Mouse (Mus musculus) kidney, adult 8-10 months (tissue): Measurements from ENCODE around the gene B4galt5.

Source experiments
- DNase-seq, 2 experiments: peaks; one replicate each; pipeline ENCODE4 v3.0.0; 2022

The B4galt5 gene

DNA sequence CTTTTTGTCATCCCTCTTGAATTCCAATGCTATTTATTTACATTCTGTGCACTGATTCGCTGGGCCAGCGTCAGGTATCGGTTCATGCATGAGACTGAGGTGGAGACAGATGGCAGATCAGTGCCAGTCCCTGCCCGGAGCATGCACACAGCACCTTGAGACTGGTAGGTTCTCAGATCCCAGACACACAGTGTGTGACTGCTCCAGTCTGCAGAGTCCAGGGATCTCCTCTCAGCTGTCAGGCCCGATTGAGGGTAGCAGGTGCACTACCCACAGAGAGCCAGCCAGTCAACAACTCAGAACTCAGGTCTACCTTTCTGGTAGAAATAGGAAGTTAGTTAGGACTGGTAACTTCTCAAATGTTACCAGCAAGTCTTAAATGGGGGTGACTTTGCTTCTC, 18.4 kb downstream of the B4galt5 start:
- DNase-seq: no peak

DNA sequence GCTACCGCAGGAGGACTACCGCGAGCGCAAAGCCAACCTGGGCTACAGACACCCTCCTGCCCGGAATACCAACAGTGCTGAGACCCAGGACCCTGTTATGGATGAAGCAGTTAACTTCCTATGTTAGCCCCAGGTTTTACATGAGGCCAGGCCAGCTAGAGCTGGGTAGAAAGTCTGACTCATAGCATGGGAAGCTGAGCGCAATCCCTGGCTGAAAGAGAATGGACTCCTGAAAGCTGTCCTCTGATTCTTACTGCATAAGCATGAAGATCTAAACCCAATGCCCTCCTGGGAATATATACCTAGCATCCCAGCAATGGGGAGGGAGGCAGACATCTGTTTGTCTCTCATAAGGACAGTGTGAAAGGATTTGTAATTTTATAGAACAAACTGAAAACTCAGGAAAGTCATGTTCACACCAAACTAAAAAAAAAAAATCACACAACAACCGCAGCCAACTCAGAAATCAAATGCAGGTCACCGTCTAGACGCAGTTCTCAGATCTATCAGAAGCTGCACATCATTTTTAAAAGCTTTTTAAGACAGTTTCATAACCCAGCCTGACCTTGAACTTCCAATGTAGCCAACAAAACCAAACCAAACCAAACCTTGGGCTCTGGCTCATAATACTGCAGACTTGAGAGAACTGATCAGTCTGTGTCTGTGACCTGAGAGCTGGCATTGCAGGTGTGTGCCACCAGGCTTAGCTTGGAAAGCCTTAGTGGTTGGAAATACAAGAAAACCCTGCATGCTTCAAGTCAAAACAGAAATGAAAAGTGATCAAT, 19.3 kb downstream of the B4galt5 start:
- no peak for DNase-seq

DNA sequence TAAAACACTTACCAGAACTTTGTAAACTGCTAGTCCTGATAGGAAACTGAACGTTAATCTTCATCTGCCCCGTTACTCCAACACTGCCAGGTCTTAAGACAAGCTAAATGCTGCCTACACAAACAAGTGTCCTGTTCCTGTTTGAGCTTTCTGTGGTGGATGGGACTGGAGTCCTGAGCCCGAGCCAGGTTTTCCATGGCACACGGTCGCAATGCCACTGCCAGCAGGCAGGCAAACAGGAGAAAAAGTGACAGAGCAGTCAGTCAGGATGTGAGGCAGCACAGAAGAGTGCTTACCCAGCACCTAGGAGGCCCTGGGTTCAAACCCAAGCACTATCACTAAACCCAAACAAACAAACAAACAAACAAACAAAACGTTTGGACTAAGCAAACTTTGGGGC, 20.6 kb downstream of the B4galt5 start:
- DNase-seq: no peak

DNA sequence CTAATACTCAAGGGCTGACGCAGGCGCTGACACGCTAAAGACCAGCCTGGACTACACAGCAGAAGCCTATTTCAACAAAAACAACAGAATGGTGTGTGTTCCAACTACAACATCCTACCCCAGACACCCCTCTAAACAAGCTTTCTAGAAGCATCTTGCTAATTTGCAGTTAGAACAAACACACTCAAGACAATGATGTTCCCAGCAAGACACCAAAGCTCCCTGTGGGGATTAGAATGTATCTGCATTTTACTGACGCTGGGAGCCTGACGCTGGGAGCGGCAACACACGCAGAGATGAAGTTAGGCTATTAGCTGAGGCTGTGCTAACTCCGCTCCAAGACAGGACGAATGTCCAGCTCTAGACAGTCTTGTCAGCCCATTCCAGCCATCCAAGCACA, 22.4 kb downstream of the B4galt5 start:
- DNase-seq: no peak

DNA sequence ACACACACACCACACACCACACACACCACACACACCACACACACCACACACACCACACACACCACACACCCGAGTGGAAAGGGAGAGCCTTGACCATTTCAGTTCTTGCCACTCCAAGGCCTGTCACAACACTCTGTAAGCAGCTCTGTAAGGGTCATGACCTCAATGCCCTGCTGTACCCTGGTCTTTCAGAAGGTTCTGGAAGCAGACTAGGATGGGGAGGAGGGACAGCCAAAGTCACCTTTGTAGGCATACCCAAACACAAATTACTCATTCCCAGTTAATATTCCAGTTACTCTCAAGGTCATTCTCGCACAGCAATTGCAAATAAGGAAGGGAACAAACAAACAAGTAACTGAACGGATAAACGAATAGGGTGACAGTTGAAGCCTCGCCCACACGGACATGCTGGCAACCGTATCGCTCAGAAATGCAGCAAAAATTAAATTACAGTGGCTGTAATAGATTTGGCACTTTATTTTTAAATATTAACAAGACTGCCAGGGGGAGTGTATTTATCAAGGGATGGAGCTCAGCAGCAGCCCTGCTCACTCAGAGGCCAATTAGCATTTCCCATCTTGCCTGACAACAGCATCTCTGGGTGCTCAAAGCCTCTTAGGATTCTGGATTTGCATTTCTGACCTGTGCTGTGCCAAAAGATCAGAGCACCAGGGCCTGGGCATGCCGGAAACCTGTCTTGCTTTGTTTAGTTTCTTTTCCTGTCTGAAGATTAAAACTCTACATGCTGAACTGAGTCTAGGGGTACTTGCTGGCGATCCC, 24.6 kb downstream of the B4galt5 start:
- DNase-seq: peak; percentile 51 to 70

DNA sequence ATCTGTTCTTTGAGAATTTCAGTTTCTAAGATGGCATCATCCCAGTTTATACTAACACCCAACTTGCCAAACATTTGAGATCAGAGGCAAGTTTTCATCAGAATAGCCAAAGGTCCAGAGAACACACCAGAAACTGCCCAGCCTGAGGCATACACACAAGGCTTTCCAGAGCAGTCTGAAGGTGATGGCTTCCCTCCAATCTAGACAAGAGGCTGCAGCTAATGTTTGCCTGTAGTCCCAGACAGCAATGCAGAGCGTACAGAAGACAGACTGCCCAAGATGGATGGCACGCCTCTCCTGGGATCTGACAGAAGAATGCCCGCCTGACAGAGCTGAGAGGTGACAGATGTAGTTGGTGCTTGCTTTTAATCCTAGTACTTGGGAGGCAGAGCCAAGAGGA, 25.9 kb downstream of the B4galt5 start:
- DNase-seq: no peak

DNA sequence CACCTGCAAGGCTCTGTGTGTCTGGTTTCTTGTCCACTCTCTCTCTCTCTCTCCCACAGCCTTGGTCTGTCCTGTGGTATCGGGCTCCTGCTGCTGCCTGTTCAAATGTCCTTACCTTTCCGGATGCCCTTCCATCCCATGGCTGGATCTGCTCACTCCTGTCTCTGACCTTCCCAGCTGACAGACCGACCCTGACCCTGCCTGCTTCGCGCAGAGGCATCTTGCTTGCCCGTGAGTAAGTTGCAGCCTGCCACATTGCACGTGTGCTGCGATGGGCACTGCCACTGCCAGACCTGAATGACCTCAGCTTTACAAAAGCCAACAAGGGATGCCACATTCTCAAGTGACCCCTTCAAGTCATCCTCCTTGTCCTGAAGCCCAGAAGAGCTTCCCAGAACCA, 27.6 kb downstream of the B4galt5 start:
- DNase-seq: no peak

DNA sequence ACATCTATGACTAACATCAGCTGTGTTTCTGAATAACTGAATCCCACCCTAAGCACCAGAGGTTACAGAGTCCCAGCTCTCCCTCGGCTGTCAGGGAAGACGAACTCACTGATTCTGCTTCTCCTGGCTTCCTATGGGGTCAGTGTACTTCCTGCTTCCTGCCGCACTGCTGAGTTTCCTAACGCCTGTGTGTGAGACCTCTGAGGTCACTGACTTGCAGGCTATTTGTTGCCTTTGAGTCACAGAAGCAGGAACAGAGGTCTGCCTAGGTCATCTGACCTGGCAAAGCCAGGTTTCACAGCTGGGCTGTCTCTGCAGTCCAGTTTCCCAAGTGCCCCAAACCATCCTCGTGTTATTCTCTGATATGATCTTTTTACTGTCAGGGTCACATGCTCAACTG, 30.0 kb downstream of the B4galt5 start:
- peak; percentile 62 to 63 for DNase-seq

DNA sequence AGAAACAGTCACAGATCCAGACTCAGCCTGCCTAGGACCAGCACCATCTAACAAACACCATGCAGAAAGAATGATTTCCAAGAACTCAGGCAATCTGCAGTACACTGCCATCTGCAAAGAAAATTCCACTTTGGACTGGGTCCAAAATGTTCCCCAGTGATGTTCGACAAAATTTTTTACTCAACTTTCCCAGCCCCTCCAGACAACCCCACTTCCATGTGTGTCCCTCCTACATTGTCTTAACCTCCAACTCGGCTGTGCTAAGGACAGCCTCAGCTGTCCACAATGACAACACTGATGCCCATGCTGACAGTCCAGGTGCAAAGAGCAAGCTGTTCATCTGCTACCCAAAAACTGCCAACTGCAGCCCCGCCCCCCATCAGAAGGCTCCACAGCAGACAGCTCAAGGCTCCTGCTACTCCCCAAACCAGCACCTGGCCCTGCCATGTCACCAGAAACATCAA, 32.2 kb downstream of the B4galt5 start:
- no peak for DNase-seq

DNA sequence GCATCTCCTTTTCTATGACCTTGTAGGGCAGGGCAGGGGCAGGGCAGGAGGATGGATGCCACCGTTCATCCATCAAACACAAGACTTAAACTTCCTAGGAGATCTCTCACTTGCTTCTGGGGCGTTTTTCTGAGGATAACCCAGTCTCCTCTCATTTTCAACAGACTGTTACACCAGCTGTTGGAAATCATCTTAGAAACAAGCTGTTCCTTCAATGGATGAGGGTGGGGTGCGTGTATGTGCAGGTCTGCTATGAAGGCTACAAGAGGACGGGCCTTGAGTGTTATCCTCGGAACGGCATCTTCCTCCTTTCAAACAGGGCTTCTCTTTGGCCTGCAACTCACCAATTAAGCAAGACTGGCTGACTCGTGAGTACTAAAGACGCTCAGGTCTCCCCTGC, 34.5 kb downstream of the B4galt5 start:
- DNase-seq: no peak

DNA sequence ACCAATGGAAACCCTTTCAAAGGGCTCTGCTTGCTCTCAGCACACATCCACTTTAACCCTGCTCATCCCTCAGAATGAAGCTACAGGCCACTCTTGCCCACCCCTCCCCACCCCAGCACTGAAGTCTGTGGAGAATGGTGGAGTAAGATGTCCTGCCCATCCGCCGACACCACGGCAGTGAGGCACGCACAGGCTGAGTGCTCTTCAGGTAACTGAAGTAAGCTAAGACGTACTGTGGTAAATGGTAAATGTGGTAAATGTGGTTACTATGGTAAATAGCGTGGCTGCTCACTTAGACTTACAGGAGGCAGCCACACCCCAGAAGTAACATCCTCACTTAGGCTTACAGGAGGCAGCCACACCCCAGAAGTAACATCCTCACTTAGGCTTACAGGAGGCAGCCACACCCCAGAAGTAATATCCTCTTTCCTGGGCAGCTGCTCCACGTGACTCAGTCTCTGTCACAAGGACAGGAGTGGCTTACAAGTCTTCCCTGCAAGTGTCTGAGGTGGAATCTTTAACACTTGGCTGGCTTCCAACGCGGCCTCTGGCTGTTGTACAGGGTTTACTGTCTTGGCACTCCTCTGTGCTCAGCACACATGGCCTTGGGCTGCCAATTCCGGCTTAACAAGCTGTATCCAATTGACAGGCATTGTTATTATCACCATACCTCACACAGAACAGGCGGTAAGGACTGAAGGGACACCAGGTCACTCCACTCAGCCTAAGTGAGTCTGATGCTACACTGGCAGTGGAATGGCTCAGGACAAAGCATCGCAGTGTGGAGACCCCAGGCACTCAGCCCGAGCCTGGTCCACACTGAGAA, 35.3 kb downstream of the B4galt5 start:
- DNase-seq: peak; percentile 88 to 89

DNA sequence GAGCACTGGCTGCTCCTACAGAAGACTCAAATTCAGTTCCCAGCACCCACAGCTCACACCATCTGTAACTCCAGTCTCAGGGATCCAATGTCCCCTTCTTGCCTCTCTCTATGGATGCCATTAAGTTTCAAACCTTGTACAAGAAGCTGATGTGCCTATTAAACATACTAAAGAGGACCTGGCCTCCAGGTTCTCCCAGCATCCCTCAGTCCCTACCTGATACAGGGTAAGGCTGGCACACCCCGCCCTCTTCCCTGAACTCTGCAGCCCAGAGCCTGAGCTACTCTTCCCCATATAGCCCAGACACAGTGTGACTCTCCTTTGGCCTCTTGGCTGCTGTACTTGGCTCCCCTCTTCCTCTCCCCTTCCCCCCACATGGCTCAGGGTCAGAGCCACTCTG, 38.9 kb downstream of the B4galt5 start:
- peak in 1 of 2 experiments; percentile 0 for DNase-seq

DNA sequence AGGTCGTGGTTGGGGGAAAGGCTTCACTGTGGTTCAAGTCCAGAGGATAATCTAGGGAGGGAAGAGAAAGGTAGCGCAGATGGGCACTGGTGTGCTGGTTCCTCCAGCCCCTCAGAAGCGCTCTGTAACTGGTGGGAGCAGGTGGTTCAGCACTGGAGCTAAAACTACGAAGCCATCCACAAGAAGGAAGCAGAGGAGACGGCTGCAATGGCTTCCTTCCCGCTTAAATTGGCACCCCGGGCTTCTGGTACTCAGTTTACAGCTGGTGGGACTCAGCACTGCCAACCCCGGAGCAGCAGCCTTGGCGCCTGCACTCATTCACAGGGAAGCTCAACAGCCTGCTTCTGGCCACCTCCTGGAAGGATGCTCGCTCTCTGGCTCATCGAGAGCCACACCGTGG, 39.7 kb downstream of the B4galt5 start:
- DNase-seq: peak in 1 of 2 experiments; percentile 2

DNA sequence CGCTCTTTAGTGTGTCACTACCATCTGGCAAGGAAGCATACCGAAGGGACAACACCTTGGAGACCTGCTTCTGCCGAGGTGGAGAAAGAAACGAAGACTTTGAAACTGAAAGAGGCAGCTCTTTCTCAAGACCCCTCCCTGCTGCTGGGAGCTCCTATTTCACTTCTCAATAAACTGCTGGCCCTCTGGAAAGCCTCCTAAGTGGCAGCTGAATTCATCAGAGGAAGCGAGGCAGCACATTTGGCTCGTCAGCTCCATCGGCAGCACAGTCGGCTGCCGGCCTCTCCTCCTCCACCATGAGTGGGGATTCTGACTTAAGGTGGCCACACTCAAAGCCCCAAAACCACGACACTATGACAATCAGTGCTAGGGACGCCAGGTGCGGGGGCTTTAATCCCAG, 41.3 kb downstream of the B4galt5 start:
- DNase-seq: peak; percentile 0 to 1

DNA sequence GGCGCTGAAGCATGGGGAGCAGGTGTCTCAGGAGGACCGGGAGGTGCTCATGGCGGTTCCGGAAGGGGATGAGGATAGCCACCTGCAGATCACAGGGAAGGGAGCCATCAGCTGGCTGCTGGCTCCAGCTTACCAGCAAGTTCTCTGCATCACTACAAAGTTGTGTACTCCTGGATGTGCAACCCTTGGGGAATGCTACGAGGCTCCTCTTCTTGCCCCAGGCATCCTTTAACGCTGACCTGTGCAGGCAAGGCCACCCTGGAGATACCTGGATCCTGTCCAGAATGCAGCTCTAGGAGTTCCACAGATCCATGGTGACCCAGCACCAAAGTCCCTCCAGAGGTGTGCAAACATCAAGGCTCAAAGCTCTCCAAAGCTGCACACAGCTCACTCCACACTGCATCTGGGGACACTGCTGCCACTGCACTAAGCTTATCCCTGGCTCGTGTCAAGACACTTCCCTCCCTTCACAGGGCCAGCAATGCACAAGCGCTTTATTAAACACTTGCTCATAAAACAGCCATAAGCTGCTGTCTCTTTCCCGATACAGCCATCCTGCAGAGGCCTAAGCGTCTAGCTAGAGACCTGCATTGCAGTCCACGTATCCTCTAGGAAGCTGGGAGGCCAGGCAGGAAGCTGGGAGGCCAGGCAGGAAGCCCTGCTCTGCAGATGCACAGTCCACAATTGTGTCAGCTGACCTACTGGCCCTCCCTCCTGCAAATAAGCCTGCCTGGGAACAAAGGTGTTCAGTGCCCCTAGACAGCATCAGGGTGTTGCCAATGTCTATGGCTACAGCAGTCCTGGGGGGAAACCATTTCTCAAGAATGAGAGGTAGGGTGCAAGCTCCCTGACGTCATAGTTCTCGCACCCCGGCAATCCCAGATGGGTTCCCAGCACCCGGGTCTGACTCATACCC, 42.1 kb downstream of the B4galt5 start:
- peak; percentile 15 to 35 for DNase-seq

DNA sequence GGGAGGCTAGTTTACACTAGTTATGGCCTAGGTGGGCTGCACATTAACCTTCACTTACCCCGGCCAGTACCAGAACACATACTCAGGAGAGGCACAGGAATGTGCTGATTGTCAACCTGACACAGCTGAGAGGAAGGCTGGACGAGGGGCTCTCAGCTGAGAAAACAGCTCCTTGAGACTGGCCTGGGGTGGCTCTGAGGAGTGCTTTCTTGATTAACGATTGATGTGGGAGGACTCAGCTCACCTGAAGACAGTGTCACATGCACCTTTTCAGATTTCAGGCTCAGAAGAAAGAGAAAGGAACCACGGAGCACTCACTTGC, 42.7 kb downstream of the B4galt5 start:
- DNase-seq: peak in 1 of 2 experiments; percentile 0

DNA sequence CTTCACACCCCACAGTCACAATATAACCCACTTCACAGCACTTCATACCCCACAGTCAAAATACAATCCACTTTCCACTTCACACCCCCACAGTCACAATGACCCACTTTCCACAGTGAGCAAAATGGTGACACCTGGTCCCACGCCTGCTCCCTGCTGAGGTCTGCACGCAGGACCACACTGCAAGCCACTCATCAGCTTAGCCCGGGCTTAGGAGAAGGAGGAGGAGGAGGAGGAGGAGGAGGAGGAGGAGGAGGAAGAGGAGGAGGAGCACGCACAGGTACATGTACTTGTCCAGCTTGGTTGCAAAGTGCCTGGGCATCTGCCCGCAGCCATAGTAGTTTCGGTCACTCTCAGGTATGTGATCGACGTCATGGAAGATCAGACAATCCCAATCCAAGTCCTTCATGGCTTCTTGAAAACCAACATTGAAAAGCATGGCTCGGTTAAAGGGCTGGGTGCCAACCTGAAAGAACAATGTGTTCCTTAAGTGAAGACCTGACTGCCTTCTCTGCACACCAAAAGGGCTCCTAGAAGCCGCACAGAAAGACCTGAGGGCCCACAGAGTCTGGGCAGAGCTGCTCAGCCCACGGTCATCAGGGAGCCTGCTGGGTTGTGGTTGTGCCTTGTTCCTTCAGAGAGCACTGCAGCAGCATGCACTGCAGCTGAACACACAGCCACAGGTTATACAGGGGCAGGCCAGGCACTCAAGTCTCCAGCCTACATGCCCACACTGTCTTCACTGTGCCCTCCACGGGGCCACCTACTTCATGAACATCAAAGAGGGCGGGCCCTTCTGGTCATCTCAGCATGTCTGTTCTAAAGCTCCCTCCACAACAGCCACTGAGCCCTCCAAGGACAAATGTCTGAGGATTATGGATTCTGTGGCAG, 43.4 kb downstream of the B4galt5 start:
- peak; percentile 0 to 11 for DNase-seq

DNA sequence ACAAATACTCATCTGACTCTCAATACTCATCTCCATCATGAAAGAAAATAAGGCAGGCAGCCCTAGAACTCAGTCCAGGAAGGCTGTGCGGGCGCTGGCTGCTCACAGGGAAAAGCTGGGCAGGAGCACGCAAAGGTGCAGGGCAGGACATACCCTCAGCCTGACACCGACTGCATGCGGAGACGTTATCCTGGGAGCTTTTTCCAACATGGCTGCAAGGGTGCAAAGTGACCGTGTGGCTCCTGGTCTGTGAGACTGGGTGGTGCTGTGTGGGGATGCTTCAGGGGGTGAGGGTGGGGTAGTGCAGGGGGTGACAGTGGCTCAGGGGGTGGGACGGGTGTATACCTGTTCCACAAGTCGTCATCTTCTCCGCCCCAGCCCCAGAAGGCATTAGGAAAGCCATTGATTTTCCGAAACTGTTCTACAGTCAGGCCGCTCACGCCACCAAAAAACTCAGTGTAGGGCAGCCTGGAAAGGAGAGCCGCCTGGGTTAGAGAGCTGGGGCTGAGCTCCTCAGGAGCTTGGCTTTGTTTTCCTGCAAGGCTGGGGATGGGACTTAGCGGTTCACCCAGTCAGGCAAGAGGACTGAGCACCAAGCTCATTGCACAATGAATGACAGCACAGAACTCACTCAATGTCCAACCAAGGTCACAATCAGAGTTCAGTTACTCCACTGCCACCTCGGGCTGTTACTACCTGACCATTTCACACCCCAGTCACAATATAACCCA, 44.2 kb downstream of the B4galt5 start:
- peak; percentile 0 to 1 for DNase-seq

DNA sequence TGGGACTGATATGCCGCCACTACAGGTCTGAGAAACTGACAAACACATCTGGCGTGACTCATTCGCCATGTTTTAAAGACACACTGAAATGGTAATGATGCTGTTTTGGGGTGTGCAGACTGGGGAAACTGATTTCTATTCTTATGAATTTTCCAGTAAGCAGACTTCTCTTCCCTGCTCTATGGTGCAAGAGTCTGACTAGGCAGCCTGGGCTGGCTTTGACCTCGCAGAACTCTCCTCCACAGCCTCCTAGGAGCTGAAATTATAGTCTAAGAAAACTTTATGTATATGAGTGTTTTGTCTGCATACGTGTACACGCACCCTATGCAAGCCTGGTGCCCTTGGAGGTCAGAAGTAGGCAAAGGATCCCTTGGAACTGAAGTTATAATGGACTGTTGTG, 45.2 kb downstream of the B4galt5 start:
- DNase-seq: no peak

DNA sequence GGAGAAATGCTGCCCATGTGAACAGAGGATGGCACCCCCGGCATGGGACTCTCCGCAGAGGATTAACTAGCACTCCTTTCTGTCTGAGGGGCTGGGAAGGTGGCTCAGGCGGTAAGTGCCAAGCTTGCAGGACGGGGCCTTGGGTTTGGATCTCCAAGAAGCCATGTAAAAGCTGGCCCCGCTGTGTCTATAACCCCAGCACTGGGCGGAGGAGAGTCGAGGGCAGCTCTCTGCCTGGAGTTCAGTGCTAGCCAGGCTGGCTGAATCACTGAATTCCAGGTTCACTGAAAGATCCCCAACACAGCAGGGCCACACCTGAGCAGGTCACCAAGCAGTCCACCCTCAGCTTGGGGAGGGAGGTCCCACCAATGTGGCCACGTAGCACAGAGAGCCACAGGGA, 45.8 kb downstream of the B4galt5 start:
- DNase-seq: peak in 1 of 2 experiments; percentile 0

DNA sequence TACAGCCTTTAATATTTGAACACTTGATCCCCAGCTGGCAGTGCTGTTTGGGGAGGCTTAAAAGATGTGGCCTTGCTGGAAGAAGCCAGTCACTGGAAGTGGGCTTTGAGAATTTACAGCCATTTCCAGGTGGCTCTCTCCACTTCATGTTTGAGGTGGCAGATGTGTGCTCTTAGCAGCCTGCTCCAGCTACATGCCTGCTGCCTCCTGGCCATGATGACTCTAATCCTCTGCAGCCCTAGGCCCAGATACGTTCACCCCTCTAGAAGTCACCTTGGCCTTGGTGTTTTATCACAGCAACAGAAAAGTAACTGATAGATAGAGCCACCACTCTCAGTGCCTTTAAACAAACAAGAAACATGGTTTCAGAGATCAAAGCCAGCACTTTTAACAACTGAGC, 46.3 kb downstream of the B4galt5 start:
- DNase-seq: peak in 1 of 2 experiments; percentile 0
